Mouse (Mus musculus) heart, adult 2 months (tissue): ENCODE measurements at regions not wholly inside any gene's neighbourhood (a gene's known extent, or its start where the extent isn't known, plus 50 kb on each side); places are given as distances from the start of the nearest gene placed in this dataset.

ENCODE experiments used
- DNase-seq, 2 experiments: peaks; one replicate each; pipeline ENCODE4 v3.0.0; 2021
- H3K27ac ChIP-seq: fragments of 200-600 bp; 2 replicates; pipeline ENCODE4 v1.8.1; 2022
- H3K27me3 ChIP-seq: fragments of 200-500 bp; 2 replicates; pipeline ENCODE4 v1.6.1; 2012; ENCODE audit warnings: mild to moderate bottlenecking, low read length, inconsistent platforms, mixed read lengths; ENCODE audit not compliant: control insufficient read depth, insufficient read depth
- H3K36me3 ChIP-seq: fragments of 200-500 bp; 2 replicates; pipeline ENCODE4 v1.6.1; 2012; ENCODE audit warnings: low read length, inconsistent platforms; ENCODE audit not compliant: control insufficient read depth, insufficient read depth
- H3K4me1 ChIP-seq: fragments of 200-500 bp; 2 replicates; pipeline ENCODE4 v1.6.1; 2011; ENCODE audit warnings: low read length; ENCODE audit not compliant: control insufficient read depth, insufficient read depth
- H3K4me3 ChIP-seq: fragments of 200-600 bp; 2 replicates; pipeline ENCODE4 v1.8.1; 2022
- H3K79me2 ChIP-seq: fragments of 200-500 bp; replicated peaks from 2 replicates; pipeline ENCODE4 v1.6.1; 2012; ENCODE audit warnings: mild to moderate bottlenecking, inconsistent platforms, low read length, moderate library complexity, mixed read lengths; ENCODE audit not compliant: control insufficient read depth, insufficient read depth
- H3K9ac ChIP-seq: fragments of 200-500 bp; 2 replicates; pipeline ENCODE4 v1.6.1; 2012; ENCODE audit warnings: low read depth, mild to moderate bottlenecking, control low read depth, inconsistent platforms, low read length, mixed read lengths
- CTCF ChIP-seq: fragments of 200-600 bp; IDR thresholded peaks from 2 replicates; pipeline ENCODE4 v1.8.1; 2022; ENCODE audit warnings: antibody characterized with exemption, mild to moderate bottlenecking, moderate library complexity
- EP300 ChIP-seq: fragments of 200-500 bp; IDR thresholded peaks from 2 replicates; pipeline ENCODE4 v1.6.1; 2011; ENCODE audit warnings: low read depth, low read length, control low read depth; ENCODE audit not compliant: insufficient read depth
- POLR2A ChIP-seq: fragments of 200-500 bp; IDR thresholded peaks from 2 replicates; pipeline ENCODE4 v1.6.1; 2011; ENCODE audit warnings: mild to moderate bottlenecking, low read depth, low read length, control low read depth; ENCODE audit not compliant: insufficient read depth
- WGBS: fragments of 180-500 bp; shearing (Covaris S2); methylation state at CpG from one replicate; pipeline ENCODE4 v1.1.7; 2018; 5-methylcytosine and 5-hydroxymethylcytosine counted together
- intact Hi-C: fragments of 180-260 bp; cut with DNase I; formaldehyde crosslinking; loops from one replicate; pipeline ENCODE4 v1.15.1; 2025
- microRNA-seq, 2 experiments: library from miRNA; unstranded; fragments of <30 nt; microRNA quantifications; one replicate each; pipeline ENCODE4 v1.2.0; 2021

DNA sequence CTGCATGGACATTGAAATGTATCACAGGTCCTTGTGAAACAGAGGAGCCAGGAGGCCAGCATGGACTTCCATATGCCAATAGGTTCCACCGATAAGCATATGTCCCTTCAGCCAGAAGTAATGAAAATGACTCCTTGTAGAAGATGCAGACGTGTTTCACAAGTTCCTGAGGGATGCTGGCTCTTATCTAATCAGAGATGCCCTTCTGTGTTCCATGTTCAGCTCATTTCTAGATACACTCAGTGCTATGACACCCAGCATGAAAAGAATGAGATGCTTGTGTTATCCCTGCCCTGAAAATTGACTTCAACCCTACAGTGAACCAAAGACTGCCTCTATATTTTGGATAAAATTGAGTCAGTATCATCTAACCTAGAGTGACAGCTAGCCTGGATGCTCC, 53.8 kb upstream of the Elac2 start:
- no peak overlapping the region for H3K4me3 ChIP-seq
- no peak for DNase-seq
- H3K4me1 ChIP-seq, result no peaks in the 10 kb centered on the region
- 65% methylated on average over 2 of the region's 2 CpGs for WGBS
- intact Hi-C loops, result no loop called here
- no peak overlapping the region for H3K27ac ChIP-seq
- H3K36me3 ChIP-seq, result no peaks in the 10 kb centered on the region
- H3K79me2 ChIP-seq, result no peaks in the 10 kb centered on the region
- TF ChIP-seq EP300 (no peak), CTCF (no peak), POLR2A (no peak)
- H3K9ac ChIP-seq, result no peak overlapping the region
- no peaks in the 10 kb centered on the region for H3K27me3 ChIP-seq

DNA sequence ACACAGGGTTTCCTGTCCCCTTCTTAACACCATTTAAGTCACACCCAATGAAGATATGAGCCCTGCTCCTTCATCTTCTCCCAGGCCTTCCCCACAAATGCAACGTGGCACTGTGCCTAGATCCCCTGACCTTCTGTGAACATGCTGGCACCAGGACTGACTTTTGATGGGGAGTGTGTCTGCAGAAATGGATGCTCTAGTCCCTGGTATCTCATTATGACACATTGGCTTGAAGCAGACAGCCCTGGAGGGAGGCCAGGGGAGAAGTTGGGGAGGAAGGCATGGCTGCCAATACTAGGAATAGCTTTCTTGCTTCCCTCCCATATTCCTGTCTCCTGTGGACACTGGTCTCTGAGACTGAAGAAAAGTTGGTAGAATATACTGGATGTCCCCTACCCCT, 52.9 kb upstream of the Elac2 start:
- TF ChIP-seq CTCF, result no peak
- TF ChIP-seq EP300, result no peak
- peak; percentile 15 to 18 for DNase-seq
- no peaks in the 10 kb centered on the region for H3K36me3 ChIP-seq
- H3K27ac ChIP-seq, result no peak overlapping the region
- no peak overlapping the region for H3K4me3 ChIP-seq
- intact Hi-C loops, result no loop called here
- no peaks in the 10 kb centered on the region for H3K27me3 ChIP-seq
- H3K4me1 ChIP-seq, result no peaks in the 10 kb centered on the region
- WGBS, result 29% methylated on average over 1 of the region's 1 CpGs
- no peaks in the 10 kb centered on the region for H3K79me2 ChIP-seq
- no peak overlapping the region for H3K9ac ChIP-seq

Small RNAs in the stretch of these regions (microRNA-seq; reads per million reads assigned to microRNA genes)
- gene Gm24275, result 0 reads per million in 2 experiments
